Mouse (Mus musculus) MEL (cell line): ENCODE measurements around the gene Dnajc5. TPM values are rescaled to one million over a fixed set of nuclear protein-coding genes. Genes with fewer than 3 reads are reported as not detected.

Experiments
- DNase-seq: peaks from one replicate; pipeline ENCODE4 v3.0.0; 2011; ENCODE audit warnings: low read depth, low spot score
- H3K27ac ChIP-seq: 2 replicates; pipeline ENCODE4 v1.5.1; 2012; ENCODE audit warnings: low read depth, mild to moderate bottlenecking, control low read depth, low read length, moderate library complexity; ENCODE audit not compliant: control insufficient read depth
- H3K27me3 ChIP-seq, 2 experiments: fragments of 150-350 bp in 1 of 2; sonication (generic) in 1 of 2; 2 replicates each; pipeline ENCODE4 v1.6.1; 2012; ENCODE audit warnings: low read length in 2 of 2, mild to moderate bottlenecking in 2 of 2, improper control_type of control experiment in 1 of 2, moderate library complexity in 1 of 2; ENCODE audit not compliant: insufficient read depth in 2 of 2, control insufficient read depth in 1 of 2
- H3K36me3 ChIP-seq, 2 experiments: 2 replicates each; pipeline ENCODE4 v1.6.1; 2012 to 2014; ENCODE audit warnings: low read length in 2 of 2, improper control_type of control experiment in 1 of 2, inconsistent platforms in 1 of 2, mild to moderate bottlenecking in 1 of 2; ENCODE audit not compliant: insufficient read depth in 2 of 2, control insufficient read depth in 1 of 2
- H3K4me1 ChIP-seq, 2 experiments: fragments of 150-350 bp in 1 of 2; sonication (generic) in 1 of 2; 2 replicates each; pipeline ENCODE4 v1.6.1; 2012; ENCODE audit warnings: low read length in 2 of 2, improper control_type of control experiment in 1 of 2, mild to moderate bottlenecking in 1 of 2; ENCODE audit not compliant: insufficient read depth in 2 of 2, control insufficient read depth in 1 of 2
- H3K4me3 ChIP-seq, 2 experiments: fragments of 150-350 bp in 1 of 2; sonication (generic) in 1 of 2; 2 replicates each; pipeline ENCODE4 v1.5.1; 2012; ENCODE audit warnings: low read depth in 2 of 2, low read length in 2 of 2, mild to moderate bottlenecking in 2 of 2, moderate library complexity in 2 of 2, control low read depth in 1 of 2, improper control_type of control experiment in 1 of 2; ENCODE audit not compliant: control insufficient read depth in 1 of 2, insufficient read depth in 1 of 2
- H3K79me2 ChIP-seq: 2 replicates; pipeline ENCODE4 v1.6.1; 2012; ENCODE audit warnings: mild to moderate bottlenecking, low read length, moderate library complexity; ENCODE audit not compliant: control insufficient read depth, poor library complexity, insufficient read depth
- H3K9ac ChIP-seq: 2 replicates; pipeline ENCODE4 v1.6.1; 2012; ENCODE audit warnings: low read depth, mild to moderate bottlenecking, control low read depth, low read length, moderate library complexity; ENCODE audit not compliant: control insufficient read depth, poor library complexity, severe bottlenecking
- H3K9me3 ChIP-seq: fragments of 150-350 bp; sonication (generic); replicated peaks from 2 replicates; pipeline ENCODE4 v1.6.1; 2012; ENCODE audit warnings: mild to moderate bottlenecking, low read length, improper control_type of control experiment, moderate library complexity; ENCODE audit not compliant: insufficient read depth
- CTCF ChIP-seq, 3 experiments: IDR thresholded peaks in 2 of 3; conservative IDR thresholded peaks in 1 of 3; 2 replicates each; pipeline ENCODE4 v1.5.1; 2011 to 2012; ENCODE audit warnings: low read length in 3 of 3, low read depth in 2 of 3, mild to moderate bottlenecking in 2 of 3, improper control_type of control experiment in 1 of 3, inconsistent platforms in 1 of 3, mixed read lengths in 1 of 3, moderate library complexity in 1 of 3; ENCODE audit not compliant: control insufficient read depth in 1 of 3, insufficient read depth in 1 of 3, poor library complexity in 1 of 3, severe bottlenecking in 1 of 3
- E2F4 ChIP-seq: IDR thresholded peaks from 2 replicates; pipeline ENCODE4 v1.6.1; 2011; ENCODE audit warnings: low read depth, low read length, improper control_type of control experiment, borderline replicate concordance
- ELF1 ChIP-seq: IDR thresholded peaks from 2 replicates; pipeline ENCODE4 v1.6.1; 2014; ENCODE audit warnings: low read depth, mild to moderate bottlenecking, inconsistent platforms, low read length, improper control_type of control experiment, moderate library complexity
- EP300 ChIP-seq, 2 experiments: IDR thresholded peaks; 2 replicates each; pipeline ENCODE4 v1.6.1; 2011; ENCODE audit warnings: improper control_type of control experiment in 2 of 2, low read length in 2 of 2, low read depth in 1 of 2, mild to moderate bottlenecking in 1 of 2
- ETS1 ChIP-seq: IDR thresholded peaks from 2 replicates; pipeline ENCODE4 v1.6.1; 2012; ENCODE audit warnings: low read depth, mild to moderate bottlenecking, inconsistent platforms, low read length, improper control_type of control experiment, moderate library complexity
- GATA1 ChIP-seq: IDR thresholded peaks from 2 replicates; pipeline ENCODE4 v1.6.1; 2011; ENCODE audit warnings: low read depth, low read length, improper control_type of control experiment
- MEF2A ChIP-seq: IDR thresholded peaks from 2 replicates; pipeline ENCODE4 v1.6.1; 2014; ENCODE audit warnings: low read depth, mild to moderate bottlenecking, inconsistent platforms, low read length, improper control_type of control experiment; ENCODE audit not compliant: poor library complexity, insufficient replicate concordance, severe bottlenecking; ENCODE audit errors: extremely low read depth
- MXI1 ChIP-seq: IDR thresholded peaks from 2 replicates; pipeline ENCODE4 v1.6.1; 2011; ENCODE audit warnings: mild to moderate bottlenecking, low read depth, low read length, improper control_type of control experiment
- POLR2A ChIP-seq, 2 experiments: IDR thresholded peaks; 2 replicates each; pipeline ENCODE4 v1.6.1; 2011 to 2012; ENCODE audit warnings: low read length in 2 of 2, mild to moderate bottlenecking in 2 of 2, control low read depth in 1 of 2, improper control_type of control experiment in 1 of 2, low read depth in 1 of 2, moderate library complexity in 1 of 2; ENCODE audit not compliant: control insufficient read depth in 1 of 2, insufficient read depth in 1 of 2, poor library complexity in 1 of 2
- POLR2AphosphoS2 ChIP-seq: IDR thresholded peaks from 2 replicates; pipeline ENCODE4 v1.6.1; 2011; ENCODE audit warnings: low read length, improper control_type of control experiment
- POLR2AphosphoS5 ChIP-seq: IDR thresholded peaks from 2 replicates; pipeline ENCODE4 v1.6.1; 2012; ENCODE audit warnings: low read depth, borderline replicate concordance, mild to moderate bottlenecking, inconsistent platforms, low read length, moderate library complexity, mixed read lengths
- RAD21 ChIP-seq: IDR thresholded peaks from 2 replicates; pipeline ENCODE4 v1.6.1; 2011; ENCODE audit warnings: mild to moderate bottlenecking, low read depth, low read length, improper control_type of control experiment
- RCOR1 ChIP-seq: IDR thresholded peaks from 2 replicates; pipeline ENCODE4 v1.6.1; 2012; ENCODE audit warnings: low read depth, mild to moderate bottlenecking, inconsistent platforms, low read length, improper control_type of control experiment
- SIN3A ChIP-seq: IDR thresholded peaks from 2 replicates; pipeline ENCODE4 v1.6.1; 2012; ENCODE audit warnings: low read length, improper control_type of control experiment, inconsistent platforms
- SMC3 ChIP-seq: IDR thresholded peaks from 2 replicates; pipeline ENCODE4 v1.6.1; 2011; ENCODE audit warnings: low read depth, low read length, improper control_type of control experiment
- TBP ChIP-seq: IDR thresholded peaks from 2 replicates; pipeline ENCODE4 v1.8.0; 2011; ENCODE audit warnings: low read depth, low read length, improper control_type of control experiment
- TCF12 ChIP-seq: IDR thresholded peaks from 2 replicates; pipeline ENCODE4 v1.6.1; 2014; ENCODE audit warnings: low read depth, mild to moderate bottlenecking, inconsistent platforms, low read length, improper control_type of control experiment, moderate library complexity
- USF1 ChIP-seq: IDR thresholded peaks from 2 replicates; pipeline ENCODE4 v1.6.1; 2014; ENCODE audit warnings: low read depth, mild to moderate bottlenecking, inconsistent platforms, low read length, improper control_type of control experiment, moderate library complexity
- ZC3H11A ChIP-seq: IDR thresholded peaks from 2 replicates; pipeline ENCODE4 v1.6.1; 2012; ENCODE audit warnings: low read depth, mild to moderate bottlenecking, inconsistent platforms, low read length, improper control_type of control experiment
- ZNF384 ChIP-seq: IDR thresholded peaks from 2 replicates; pipeline ENCODE4 v1.6.1; 2012; ENCODE audit warnings: low read depth, mild to moderate bottlenecking, inconsistent platforms, low read length, improper control_type of control experiment
- polyA plus RNA-seq, 2 experiments: library from polyadenylated mRNA; stranded (reverse) in 1 of 2; unstranded in 1 of 2; fragments of >175 nt in 1 of 2; fragments of >200 nt in 1 of 2; gene quantifications; 2 replicates each; pipeline versions ENCODE4 v1.2.1 to v1.2.4; 2012; ENCODE audit warnings: low replicate concordance in 2 of 2, low read depth in 1 of 2; ENCODE audit not compliant: insufficient read length in 2 of 2, insufficient read depth in 1 of 2, missing spikeins in 1 of 2
- total RNA-seq: library from RNA; depleted of rRNA; stranded (reverse); fragments of 300-350 nt; gene quantifications from 2 replicates; pipeline ENCODE4 v1.2.3, GENCODE M21; 2012

Gene Dnajc5
- total and polyA plus RNA-seq, 3 experiments = 51.9 to 338 (median 57.9) TPM

- TF ChIP-seq POLR2AphosphoS5 = no peak
- peak; percentile 39; the same call in 1 of the 2 replicates for TF ChIP-seq MXI1
- TF ChIP-seq EP300 (IDR thresholded peaks at IDR 0.05; ENCODE audit: low read depth in 1 of 2, low read length in 2 of 2) = peak; percentile 56 to 61
- TF ChIP-seq ETS1 = peak; percentile 88
- peak; percentile 65 for TF ChIP-seq SIN3A
- peak; percentile 79 for TF ChIP-seq TCF12
- TF ChIP-seq, all 39 proteins: peak for 9
These were observed 57.8 kb downstream of the Dnajc5 start (continued) for GRCm38 (mm10) chr2:181577981-181578581.

- TF ChIP-seq USF1 (no peak), RAD21 (no peak), EP300 (IDR thresholded peaks at IDR 0.05; ENCODE audit: low read depth in 1 of 2, low read length in 2 of 2) (no peak), SIN3A (no peak), POLR2A (IDR thresholded peaks at IDR 0.05; ENCODE audit: control insufficient read depth in 1 of 2, insufficient read depth in 1 of 2, low read depth in 1 of 2, low read length in 2 of 2, poor library complexity in 1 of 2) (no peak), POLR2AphosphoS5 (no peak), MXI1 (no peak), GATA1 (no peak), POLR2AphosphoS2 (no peak), TBP (no peak), ZC3H11A (no peak), CTCF (IDR thresholded peaks at IDR 0.05 in 2 of 3, conservative IDR thresholded peaks at IDR 0.05 in 1 of 3; ENCODE audit: control insufficient read depth in 1 of 3, insufficient read depth in 1 of 3, low read depth in 2 of 3, low read length in 3 of 3, poor library complexity in 1 of 3, severe bottlenecking in 1 of 3) (no peak), ELF1 (no peak), E2F4 (no peak)
- Histone ChIP-seq H3K79me2 (peaks cover 8% of the 10 kb centered on the region), H3K27ac (no peak overlapping the region), H3K9me3 (no peaks in the 10 kb centered on the region), H3K4me3 (no peak overlapping the region), H3K36me3 (peaks cover 0 to 22% of the 10 kb centered on the region in 2 experiments; a peak in 2 of 4 replicates), H3K4me1 (peaks cover 18 to 20% of the 10 kb centered on the region in 2 experiments), H3K9ac (no peak overlapping the region), H3K27me3 (no peaks in the 10 kb centered on the region)
- no peak for DNase-seq
These were observed 58.7 kb downstream of the Dnajc5 start for GRCm38 (mm10) chr2:181578790-181579618.

- Histone ChIP-seq H3K9me3 (no peaks in the 10 kb centered on the region), H3K27ac (no peak overlapping the region), H3K79me2 (peaks cover 8% of the 10 kb centered on the region), H3K4me1 (peaks cover 18 to 20% of the 10 kb centered on the region in 2 experiments), H3K9ac (no peak overlapping the region), H3K27me3 (no peaks in the 10 kb centered on the region), H3K36me3 (peaks cover 0 to 22% of the 10 kb centered on the region in 2 experiments; a peak in 2 of 4 replicates), H3K4me3 (no peak overlapping the region)
- DNase-seq = no peak
- TF ChIP-seq TBP = no peak
- TF ChIP-seq MEF2A = no peak
- no peak for TF ChIP-seq GATA1
- TF ChIP-seq ZNF384 = no peak
- TF ChIP-seq SMC3 = no peak
- no peak for TF ChIP-seq RCOR1
- no peak for TF ChIP-seq EP300 (IDR thresholded peaks at IDR 0.05; ENCODE audit: low read depth in 1 of 2, low read length in 2 of 2)
These were observed 59.4 kb downstream of the Dnajc5 start for GRCm38 (mm10) chr2:181579681-181580080.
